Mouse (Mus musculus) CH12.LX (cell line): ENCODE measurements at regions not wholly inside any gene's neighbourhood (a gene's known extent, or its start where the extent isn't known, plus 50 kb on each side); places are given as distances from the start of the nearest gene placed in this dataset.

Experiments
- DNase-seq: peaks from one replicate; pipeline ENCODE4 v3.0.0-alpha.2; 2013; ENCODE audit errors: extremely low read depth
- H3K27ac ChIP-seq: 2 replicates; pipeline ENCODE4 v1.5.1; 2012; ENCODE audit warnings: low read depth, mild to moderate bottlenecking, control low read depth, moderate library complexity; ENCODE audit not compliant: insufficient read depth
- H3K27me3 ChIP-seq: replicated peaks from 2 replicates; pipeline ENCODE3; 2012; ENCODE audit warnings: inconsistent platforms
- H3K36me3 ChIP-seq, 2 experiments: replicated peaks in 1 of 2; 2 replicates each; pipeline versions ENCODE3 to v1.6.1; 2012; ENCODE audit warnings: inconsistent platforms in 1 of 2, low read length in 1 of 2, mild to moderate bottlenecking in 1 of 2, mixed read lengths in 1 of 2, moderate library complexity in 1 of 2; ENCODE audit not compliant: control insufficient read depth in 1 of 2, insufficient read depth in 1 of 2
- H3K4me1 ChIP-seq, 2 experiments: 2 replicates each; pipeline ENCODE4 v1.6.1; 2012; ENCODE audit warnings: inconsistent platforms in 1 of 2, moderate library complexity in 1 of 2; ENCODE audit not compliant: insufficient read depth in 2 of 2, control insufficient read depth in 1 of 2
- H3K4me2 ChIP-seq: 2 replicates; pipeline ENCODE4 v1.6.1; 2012; ENCODE audit warnings: low read depth, mild to moderate bottlenecking, control low read depth; ENCODE audit not compliant: poor library complexity, insufficient read depth, severe bottlenecking
- H3K4me3 ChIP-seq, 3 experiments: fragments of 150-350 bp in 1 of 3; sonication (generic) in 1 of 3; replicated peaks in 1 of 3; 2 replicates each; pipeline versions ENCODE3 to v1.5.1; 2011 to 2012; ENCODE audit warnings: low read depth in 2 of 3, low read length in 2 of 3, mild to moderate bottlenecking in 2 of 3, moderate library complexity in 2 of 3, control low read depth in 1 of 3, improper control_type of control experiment in 1 of 3, inconsistent platforms in 1 of 3, mixed read lengths in 1 of 3; ENCODE audit not compliant: poor library complexity in 1 of 3
- H3K79me2 ChIP-seq: replicated peaks from 2 replicates; pipeline ENCODE4 v1.6.1; 2012; ENCODE audit warnings: mild to moderate bottlenecking, moderate library complexity; ENCODE audit not compliant: control insufficient read depth, poor library complexity, insufficient read depth, severe bottlenecking; ENCODE audit errors: extremely low read depth
- H3K9ac ChIP-seq: 2 replicates; pipeline ENCODE4 v1.6.1; 2012; ENCODE audit warnings: low read depth, mild to moderate bottlenecking, control low read depth, moderate library complexity; ENCODE audit not compliant: insufficient read depth
- H3K9me3 ChIP-seq: replicated peaks from 2 replicates; pipeline ENCODE3; 2012; ENCODE audit warnings: low read length, inconsistent platforms, mixed read lengths
- BHLHE40 ChIP-seq: IDR thresholded peaks from 2 replicates; pipeline ENCODE4 v1.6.1; 2011; ENCODE audit warnings: mild to moderate bottlenecking, low read depth, low read length, improper control_type of control experiment
- E2F4 ChIP-seq: IDR thresholded peaks from 2 replicates; pipeline ENCODE4 v1.6.1; 2011; ENCODE audit warnings: low read depth, low read length, improper control_type of control experiment; ENCODE audit not compliant: insufficient replicate concordance
- ETS1 ChIP-seq: conservative IDR thresholded peaks from 2 replicates; pipeline ENCODE4 v1.6.1; 2012; ENCODE audit warnings: low read depth, mild to moderate bottlenecking, inconsistent platforms, low read length, improper control_type of control experiment, moderate library complexity
- GABPA ChIP-seq: IDR thresholded peaks from 2 replicates; pipeline ENCODE4 v1.6.1; 2012; ENCODE audit warnings: low read depth, low read length, improper control_type of control experiment, inconsistent platforms; ENCODE audit not compliant: insufficient replicate concordance
- JUN ChIP-seq: IDR thresholded peaks from 2 replicates; pipeline ENCODE4 v1.6.1; 2011; ENCODE audit warnings: low read depth, mild to moderate bottlenecking, low read length, improper control_type of control experiment, moderate library complexity; ENCODE audit not compliant: insufficient read depth
- KAT2A ChIP-seq: IDR thresholded peaks from 2 replicates; pipeline ENCODE4 v1.6.1; 2012; ENCODE audit warnings: low read length, improper control_type of control experiment, inconsistent platforms; ENCODE audit not compliant: insufficient replicate concordance
- MAFK ChIP-seq: IDR thresholded peaks from 2 replicates; pipeline ENCODE4 v1.6.1; 2011; ENCODE audit warnings: low read length, improper control_type of control experiment; ENCODE audit not compliant: insufficient replicate concordance
- MAX ChIP-seq: IDR thresholded peaks from 2 replicates; pipeline ENCODE4 v1.6.1; 2011; ENCODE audit warnings: low read length, improper control_type of control experiment
- MEF2A ChIP-seq: IDR thresholded peaks from 2 replicates; pipeline ENCODE4 v1.6.1; 2014; ENCODE audit warnings: low read depth, mild to moderate bottlenecking, inconsistent platforms, low read length, improper control_type of control experiment, borderline replicate concordance
- PAX5 ChIP-seq: IDR thresholded peaks from 2 replicates; pipeline ENCODE4 v1.6.1; 2012; ENCODE audit warnings: low read length, inconsistent platforms, mixed read lengths
- POLR2A ChIP-seq: IDR thresholded peaks from 2 replicates; pipeline ENCODE4 v1.6.1; 2011; ENCODE audit warnings: low read depth, mild to moderate bottlenecking, improper control_type of control experiment, low read length
- RCOR1 ChIP-seq: conservative IDR thresholded peaks from 2 replicates; pipeline ENCODE4 v1.6.1; 2012; ENCODE audit warnings: low read depth, mild to moderate bottlenecking, inconsistent platforms, low read length, improper control_type of control experiment
- SMC3 ChIP-seq: IDR thresholded peaks from 2 replicates; pipeline ENCODE4 v1.6.1; 2011; ENCODE audit warnings: low read depth, low read length, improper control_type of control experiment
- TBP ChIP-seq: conservative IDR thresholded peaks from 2 replicates; pipeline ENCODE4 v1.6.1; 2011; ENCODE audit warnings: low read depth, low read length, improper control_type of control experiment
- TCF12 ChIP-seq: IDR thresholded peaks from 2 replicates; pipeline ENCODE4 v1.6.1; 2014; ENCODE audit warnings: low read depth, mild to moderate bottlenecking, inconsistent platforms, low read length, improper control_type of control experiment
- UBTF ChIP-seq: IDR thresholded peaks from 2 replicates; pipeline ENCODE4 v1.6.1; 2012; ENCODE audit warnings: low read depth, mild to moderate bottlenecking, inconsistent platforms, low read length, improper control_type of control experiment, moderate library complexity
- USF1 ChIP-seq: IDR thresholded peaks from 2 replicates; pipeline ENCODE4 v1.6.1; 2014; ENCODE audit warnings: low read depth, mild to moderate bottlenecking, inconsistent platforms, low read length, improper control_type of control experiment
- USF2 ChIP-seq: conservative IDR thresholded peaks from 2 replicates; pipeline ENCODE4 v1.6.1; 2011; ENCODE audit warnings: low read depth, low read length, improper control_type of control experiment
- ZKSCAN1 ChIP-seq: IDR thresholded peaks from 2 replicates; pipeline ENCODE4 v1.6.1; 2012; ENCODE audit warnings: low read depth, inconsistent platforms, low read length, improper control_type of control experiment, borderline replicate concordance
- ZMIZ1 ChIP-seq: IDR thresholded peaks from 2 replicates; pipeline ENCODE4 v1.6.1; 2012; ENCODE audit warnings: low read depth, mild to moderate bottlenecking, inconsistent platforms, low read length, improper control_type of control experiment
- ZNF384 ChIP-seq: IDR thresholded peaks from 2 replicates; pipeline ENCODE4 v1.6.1; 2012; ENCODE audit warnings: low read depth, low read length, improper control_type of control experiment, inconsistent platforms
- dilution Hi-C: fragments of 300-500 bp; cut with MboI; formaldehyde crosslinking; loops from 2 replicates; pipeline ENCODE4 v1.14.3; 2020; ENCODE audit warnings: low sequenced_read_pairs; ENCODE audit not compliant: extremely low pct_unique_long_range_greater_than_20kb, extremely low pct_ligation_motif_present
- in situ Hi-C: fragments of 300-500 bp; cut with MboI; formaldehyde crosslinking; loops from 3 replicates; pipeline ENCODE4 v1.14.3; 2019; ENCODE audit warnings: low sequenced_read_pairs, low pct_ligation_motif_present, low pct_unique_long_range_greater_than_20kb, mixed read lengths

DNA sequence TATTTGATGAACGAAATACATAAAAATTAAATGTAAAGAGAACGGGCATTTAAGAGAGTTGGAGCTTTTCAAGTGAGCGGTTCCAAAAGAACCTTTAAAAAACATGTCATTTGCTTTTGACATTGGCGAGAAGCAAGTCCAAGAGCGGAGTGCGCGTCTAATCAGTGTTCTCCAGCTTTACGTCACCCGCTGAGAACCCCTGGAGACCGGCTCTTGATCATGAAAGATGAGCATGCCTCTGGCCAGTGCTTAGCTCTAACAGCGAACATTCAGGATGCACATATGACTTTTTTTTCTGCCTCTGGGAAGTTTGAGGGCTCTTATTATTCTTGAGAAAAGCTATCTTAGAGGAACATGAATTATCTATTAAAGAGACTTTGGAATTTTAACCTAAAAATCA is 95.2 kb upstream of the Fam98a start:
- Histone ChIP-seq H3K4me3 (no peak overlapping the region), H3K36me3 (no peaks in the 10 kb centered on the region), H3K27me3 (no peaks in the 10 kb centered on the region), H3K9me3 (no peaks in the 10 kb centered on the region), H3K79me2 (no peaks in the 10 kb centered on the region), H3K27ac (no peak overlapping the region), H3K4me1 (peaks cover 23 to 45% of the 10 kb centered on the region in 2 experiments), H3K4me2 (no peak overlapping the region), H3K9ac (no peak overlapping the region)
- no peak for TF ChIP-seq SMC3
- TF ChIP-seq MEF2A: no peak
- TF ChIP-seq E2F4: no peak
- TF ChIP-seq ZNF384: no peak
- TF ChIP-seq GABPA: no peak
- TF ChIP-seq RCOR1: no peak
- no peak for TF ChIP-seq POLR2A
- dilution Hi-C loops (no loop called here), in situ Hi-C loops (no loop called here)
- no peak for DNase-seq

DNA sequence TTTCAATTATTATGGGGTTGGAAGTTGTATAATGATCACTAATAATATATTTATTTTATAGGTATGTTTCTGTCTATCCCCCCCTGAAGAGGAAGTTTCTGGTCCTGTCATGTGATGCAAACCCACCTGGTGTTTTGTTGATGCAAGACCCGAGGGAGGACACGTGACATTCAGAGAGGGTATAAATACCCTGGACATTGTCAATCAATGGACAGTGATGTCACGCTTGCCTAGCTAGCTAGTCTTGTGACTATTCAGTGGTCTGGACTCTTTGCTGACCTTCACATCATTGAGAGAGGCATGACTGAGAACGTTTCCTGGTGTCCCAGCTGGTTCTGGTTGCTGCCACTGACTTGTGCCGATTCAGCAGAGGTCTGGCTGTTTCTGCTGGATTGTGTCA is 93.0 kb upstream of the Fam98a start:
- no peaks in the 10 kb centered on the region for H3K27me3 ChIP-seq
- no peaks in the 10 kb centered on the region for H3K36me3 ChIP-seq
- H3K4me2 ChIP-seq: peak overlapping the region; percentile 62
- no peak for TF ChIP-seq SMC3
- no peak for TF ChIP-seq ZKSCAN1
- 0 out of 2 replicates have a peak, but pooled peaks have one; percentile 66 for TF ChIP-seq MAFK
- TF ChIP-seq TBP: peak; percentile 89
- TF ChIP-seq ETS1: peak; percentile 89
- peak; percentile 92 for TF ChIP-seq BHLHE40
- TF ChIP-seq KAT2A: no peak
- TF ChIP-seq UBTF: no peak
- peak; percentile 86 for TF ChIP-seq USF2
- TF ChIP-seq JUN: no peak
- peak; percentile 87 for TF ChIP-seq USF1
- TF ChIP-seq PAX5: peak; percentile 35; the same call in 1 of the 2 replicates
- TF ChIP-seq MEF2A: peak; percentile 54; the same call in 1 of the 2 replicates
- TF ChIP-seq ZMIZ1: no peak
- TF ChIP-seq MAX: peak; percentile 82
- TF ChIP-seq TCF12: peak; percentile 72
- no peak; the same call in 1 of the 2 replicates for TF ChIP-seq POLR2A
- H3K27ac ChIP-seq: peak overlapping the region; percentile 80
- H3K9ac ChIP-seq: peak overlapping the region; percentile 72
- H3K4me3 ChIP-seq: peak overlapping the region; percentile 20 to 50 (median 48)
- dilution Hi-C loops (no loop called here), in situ Hi-C loops (no loop called here)
- H3K9me3 ChIP-seq: no peaks in the 10 kb centered on the region
- H3K79me2 ChIP-seq: no peaks in the 10 kb centered on the region
- peaks cover 23 to 68% of the 10 kb centered on the region in 2 experiments for H3K4me1 ChIP-seq
- peak; percentile 68 for DNase-seq
